Mouse (Mus musculus) megakaryocyte-erythroid progenitor cell, adult 5-6 weeks (primary cell): ENCODE data around the gene Otop2. TPM values are rescaled to one million over a fixed set of nuclear protein-coding genes. Genes with fewer than 3 reads are reported as not detected.

Source experiments
- ATAC-seq: replicated peaks from 2 replicates; pipeline ENCODE4 v1.8.0; 2016; ENCODE audit warnings: mild to moderate bottlenecking, inconsistent platforms; ENCODE audit not compliant: severe bottlenecking, poor library complexity, low FRiP score, low TSS enrichment
- total RNA-seq, 2 experiments: library from RNA; stranded (forward) in 1 of 2; stranded (reverse) in 1 of 2; fragments of 200-1000, 215-1000 nt in 1 of 2; fragments of >200 nt in 1 of 2; fragmentation: Nextera tagmentation in 1 of 2; gene quantifications; 2 replicates each; pipeline ENCODE4 v1.2.3; 2014 to 2017

Gene Otop2
- total RNA-seq (2014; fragmentation: Nextera tagmentation) (not detected in 2 replicates), total RNA-seq (2017) (not detected in 2 replicates)

DNA sequence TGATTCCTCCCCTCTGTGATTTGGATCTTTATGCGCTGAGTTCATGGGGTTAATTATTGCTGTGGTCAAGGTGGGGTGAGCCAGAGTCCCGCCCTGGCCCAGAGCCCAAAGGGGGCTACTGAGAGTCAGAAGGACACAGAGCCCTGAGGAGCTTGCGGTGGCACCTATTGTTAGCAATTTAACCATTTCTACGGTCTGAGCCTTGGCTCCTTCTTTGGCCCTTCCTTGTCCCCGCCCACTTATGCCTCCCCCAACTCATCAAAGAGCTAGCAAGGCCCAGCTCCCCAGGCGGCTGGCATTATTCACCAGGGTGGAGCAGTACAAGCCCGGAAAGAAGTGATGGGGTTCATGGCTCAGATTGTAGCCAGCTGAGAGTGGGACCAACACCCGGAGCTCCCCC, at the start of gene Otop2:
Gene Otop2, plus strand, starts transcription at position 301 of the 400 bp plus-strand sequence.
- ATAC-seq = no peak

GRCm38 (mm10) chr11:115257775-115258510, 49.0 kb upstream of the Otop2 start:
- peak; percentile 62 for ATAC-seq

- no peak for ATAC-seq
Observed at GRCm38 (mm10) chr11:115259134-115259533, 47.8 kb upstream of the Otop2 start.

DNA sequence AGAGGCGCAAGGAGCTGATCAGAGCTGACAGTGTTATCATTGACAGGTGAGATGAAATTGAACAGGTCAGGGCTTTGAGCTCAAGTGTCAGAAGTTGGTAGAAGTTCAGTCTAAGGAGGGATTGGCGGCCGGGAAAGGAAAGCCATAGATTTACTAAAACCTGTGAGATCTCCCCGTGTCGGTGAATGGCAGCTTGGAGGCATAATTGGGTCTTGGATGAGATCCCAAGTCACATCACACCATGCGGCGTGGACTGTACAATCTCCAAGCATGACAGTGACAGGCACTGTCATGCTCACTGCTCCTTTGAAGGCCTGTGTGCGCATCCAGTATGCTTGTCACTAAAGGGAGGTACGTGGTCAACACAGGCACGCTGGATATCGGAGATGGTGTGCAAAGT, 44.0 kb upstream of the Otop2 start:
- no peak for ATAC-seq

DNA sequence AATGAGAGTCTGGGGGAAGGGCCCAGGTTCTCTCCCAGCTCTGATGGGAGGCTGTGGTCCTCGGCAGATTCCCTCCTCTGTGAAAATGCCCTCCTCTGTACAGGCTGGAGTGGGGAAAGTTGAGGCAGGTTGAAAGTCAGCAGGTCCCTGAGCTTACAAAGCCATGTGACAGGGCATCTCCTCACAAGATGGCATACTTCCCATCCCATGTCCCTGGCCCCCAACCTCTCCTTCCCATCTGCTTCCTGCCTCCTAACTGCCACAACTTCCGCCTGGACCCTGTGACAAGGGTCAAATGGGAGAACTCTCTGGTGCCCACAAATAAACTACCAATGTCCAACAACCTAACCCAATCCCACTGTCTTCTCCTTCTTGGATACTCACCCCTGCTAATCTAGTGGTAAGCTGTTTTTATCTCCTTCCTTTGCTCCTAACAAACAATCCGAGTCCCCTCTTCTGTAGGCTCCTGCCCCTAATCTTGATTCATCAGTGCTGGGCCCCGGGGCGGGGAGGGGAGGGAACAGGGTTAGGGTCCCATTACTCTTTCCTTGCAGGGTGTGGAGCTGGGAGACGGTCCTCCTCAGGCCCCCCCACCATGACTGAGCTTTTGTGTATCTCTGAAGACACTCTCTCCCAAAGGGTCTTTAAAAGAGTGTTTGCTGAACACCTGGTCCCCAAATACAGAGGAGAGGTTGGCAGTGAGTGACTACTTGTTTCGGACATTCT, 42.7 kb upstream of the Otop2 start:
- no peak for ATAC-seq

- no peak for ATAC-seq
Observed at GRCm38 (mm10) chr11:115264862-115265668, 41.9 kb upstream of the Otop2 start.

DNA sequence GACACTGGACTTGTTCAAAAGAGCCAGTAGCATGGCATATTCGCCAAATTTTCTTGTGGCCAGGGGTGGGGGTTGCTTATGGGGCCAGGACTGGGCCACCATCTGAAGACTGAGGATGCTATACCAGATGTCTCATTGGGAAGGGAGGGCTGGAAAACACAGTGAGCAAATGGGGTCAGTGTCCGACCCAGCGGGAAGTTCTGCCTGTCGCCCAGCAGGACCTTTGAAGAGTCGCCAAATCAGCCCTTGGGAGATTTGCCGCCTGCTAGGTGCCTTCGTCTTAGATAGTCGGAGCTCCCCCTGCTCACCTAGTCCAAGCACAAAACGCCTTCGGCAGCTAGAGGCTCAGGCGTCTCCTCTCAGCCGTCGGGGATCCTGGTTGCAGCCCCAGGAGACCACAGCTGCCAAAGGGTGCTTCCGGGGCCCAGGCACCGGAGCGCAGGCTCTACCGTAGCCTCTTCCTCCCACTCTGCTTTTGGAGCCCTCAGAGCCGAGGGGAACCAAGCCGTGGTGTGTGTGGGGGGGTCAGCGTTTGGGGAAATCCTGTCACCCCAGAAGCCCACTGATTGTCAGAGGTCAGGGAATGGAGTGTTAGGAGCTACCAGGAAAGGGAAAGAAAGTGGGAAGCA, 41.1 kb upstream of the Otop2 start:
- no peak for ATAC-seq

DNA sequence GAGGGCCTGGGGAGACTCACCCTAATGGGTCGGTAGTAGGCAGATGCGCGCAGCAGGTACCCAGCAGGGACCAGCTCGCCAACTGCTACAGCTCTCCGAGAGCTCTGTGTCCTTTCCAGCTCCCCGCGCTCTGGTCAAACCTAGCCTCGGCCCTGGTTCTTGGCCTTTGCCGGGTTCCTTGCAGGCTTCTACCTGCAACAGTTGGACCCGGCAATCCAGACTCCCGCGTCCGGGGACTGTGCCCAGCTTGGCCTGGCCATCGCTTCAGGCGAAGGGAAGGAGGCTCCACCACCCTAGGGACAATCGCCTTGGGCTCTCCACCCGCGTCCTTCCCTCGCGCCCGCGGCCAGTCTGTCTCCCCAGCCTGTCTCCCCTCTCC, 40.6 kb upstream of the Otop2 start:
- ATAC-seq = no peak

DNA sequence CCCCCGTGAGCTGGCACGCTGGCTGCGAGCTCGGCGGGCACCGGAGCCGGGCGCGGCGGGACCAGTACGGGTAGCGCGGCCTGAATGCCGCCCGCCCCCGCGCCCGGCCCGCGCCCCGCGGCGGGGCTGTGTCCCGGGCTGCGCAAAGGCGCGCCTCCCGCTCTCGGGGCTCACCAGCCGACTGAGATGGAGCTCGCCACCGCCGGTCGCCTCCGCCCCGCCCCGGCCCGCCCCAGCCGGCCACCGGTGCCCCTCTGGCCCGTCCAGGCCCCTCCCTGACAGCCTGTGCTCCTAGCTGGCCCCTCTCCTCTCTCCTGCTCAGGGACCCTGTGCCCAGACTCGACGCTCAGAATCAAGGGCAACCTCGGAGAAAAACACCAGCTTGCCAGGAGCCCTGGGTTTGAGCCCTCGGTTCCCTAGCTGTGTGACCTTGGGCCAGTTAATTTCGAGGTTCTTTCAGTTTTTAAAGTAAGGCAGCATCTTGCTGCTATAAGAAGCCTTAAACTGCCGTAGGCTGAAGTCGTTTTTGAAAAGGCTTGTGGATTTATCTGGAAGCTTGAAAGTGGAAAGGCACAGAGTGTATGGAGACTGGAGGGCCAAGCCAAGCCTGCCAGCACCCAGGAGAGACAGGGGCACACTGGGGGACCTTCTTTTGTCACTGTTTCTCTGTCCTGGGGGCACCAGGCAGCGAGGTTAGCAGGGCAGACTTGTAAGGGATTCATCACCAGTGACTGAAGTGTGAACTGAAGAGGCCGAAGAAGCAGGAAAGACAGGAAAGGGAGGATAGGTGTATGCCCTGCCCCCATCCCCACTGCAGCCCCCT, 39.7 kb upstream of the Otop2 start, which contains the start of gene Grin2c:
Gene Grin2c, minus strand, starts transcription at position 183 of the 823 bp plus-strand sequence.
- ATAC-seq = no peak

- ATAC-seq = no peak
Observed at GRCm38 (mm10) chr11:115267958-115268357, 39.0 kb upstream of the Otop2 start.

- no peak for ATAC-seq
Observed at GRCm38 (mm10) chr11:115269330-115270066, 37.5 kb upstream of the Otop2 start.

DNA sequence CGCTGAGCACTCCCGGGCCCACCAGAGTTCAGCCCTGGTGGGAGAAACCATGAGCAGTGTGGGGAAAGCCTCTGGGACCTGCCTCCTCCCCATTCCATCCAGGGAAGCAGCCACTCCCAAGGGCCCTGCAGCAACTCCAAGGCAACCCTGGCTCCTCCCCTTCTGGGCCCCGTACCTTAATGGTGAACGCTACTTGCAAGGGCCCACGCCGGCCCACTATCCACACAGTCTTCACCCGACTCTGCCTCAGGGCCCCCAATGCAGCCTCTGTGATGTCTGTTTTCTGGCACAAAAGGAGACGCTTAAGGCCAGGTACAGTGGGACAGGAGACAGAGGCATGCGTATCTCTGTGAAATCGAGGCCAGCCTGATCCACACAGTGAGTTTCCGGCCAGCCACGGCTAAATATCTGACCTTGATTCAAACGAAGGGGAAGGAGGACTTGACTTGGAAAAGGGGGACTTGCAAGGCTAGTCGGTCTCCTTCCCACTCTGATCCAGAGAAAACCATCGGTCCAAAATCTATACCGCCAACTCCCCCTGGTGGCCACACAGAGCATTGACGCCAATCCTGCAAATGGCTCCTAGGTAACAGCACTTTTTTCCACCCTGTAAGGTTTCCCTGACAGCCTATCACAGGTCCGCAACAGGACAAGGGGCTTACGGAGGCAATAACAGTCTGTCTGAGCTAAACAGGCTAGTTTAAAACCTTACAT, 36.7 kb upstream of the Otop2 start:
- peak; percentile 35; the same call in 1 of the 2 replicates for ATAC-seq

GRCm38 (mm10) chr11:115271052-115271451, 35.9 kb upstream of the Otop2 start:
- no peak for ATAC-seq

GRCm38 (mm10) chr11:115271481-115271880, 35.5 kb upstream of the Otop2 start:
- ATAC-seq = no peak

GRCm38 (mm10) chr11:115272894-115273498, 34.0 kb upstream of the Otop2 start:
- ATAC-seq = no peak

DNA sequence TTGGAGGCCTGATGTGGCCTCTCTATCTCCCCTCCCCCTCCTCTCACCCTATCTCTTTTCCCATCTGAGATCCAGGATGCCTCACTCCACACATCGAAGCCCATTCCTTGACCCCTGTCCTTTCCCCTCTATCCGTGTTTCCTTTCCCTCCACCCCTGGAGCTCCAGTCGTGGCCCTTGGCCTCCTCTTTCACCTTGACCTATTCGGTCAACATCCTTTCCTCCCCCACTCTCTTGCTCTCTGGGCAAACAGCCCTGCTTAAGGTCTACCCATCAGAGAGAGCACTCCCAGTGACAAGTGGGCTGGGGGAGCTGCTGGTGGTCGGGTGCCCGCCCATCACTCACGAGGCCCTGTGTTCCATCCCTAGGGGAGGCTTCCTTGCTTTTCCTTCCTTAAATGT, 33.2 kb upstream of the Otop2 start:
- ATAC-seq = no peak

- no peak for ATAC-seq
Observed at GRCm38 (mm10) chr11:115274178-115274577, 32.8 kb upstream of the Otop2 start.
